In genomic region chr6:5264793-5265192, GRCm38 (mm10) we compare ENCODE assay signal across 26 mouse cellular contexts. TPM values are rescaled to one million over a fixed set of nuclear protein-coding genes. Genes with fewer than 3 reads are reported as not detected.
A peak's percentile ranks its signal among the peaks of the same experiment; 100 is the strongest.
DNase-seq lines count a peak whose midpoint lies in the region; ATAC-seq and TF ChIP-seq lines count a peak whose summit lies in the region.
"Had no signal": no experiment of that assay in that cellular context is flagged by ENCODE, and none has a peak within 500 bp of the region (broad histone marks: within the 10 kb centered on the region; RNA-seq: fewer than 3 reads in every experiment).

No protein-coding gene starts in this region.

- no peak for ATAC-seq in liver, embryonic 15.5 days (ENCODE audit: insufficient read depth)
- ATAC-seq in liver, postnatal 0 days: no peak
- ATAC-seq: activated CD4-positive, CD25-positive, alpha-beta regulatory T cell, adult 4 months; forebrain, embryonic 14.5 days; forebrain, embryonic 16.5 days; Patski had no signal

- H3K27me3 ChIP-seq in liver, embryonic 15.5 days: no peaks in the 10 kb centered on the region
- H3K27me3 ChIP-seq in liver, postnatal 0 days (ENCODE audit: insufficient read depth, low read length): no peaks in the 10 kb centered on the region
- no peaks in the 10 kb centered on the region for H3K27me3 ChIP-seq in splenic B cell, adult 2 months (ENCODE audit: control insufficient read depth, insufficient read depth, low read length, poor library complexity, severe bottlenecking)
- H3K27me3 ChIP-seq: embryonic facial prominence, embryonic 13.5 days; embryonic facial prominence, embryonic 15.5 days; forebrain, embryonic 12.5 days; Patski had no signal

- H3K4me3 ChIP-seq in liver, embryonic 15.5 days (replicated peaks): no peak overlapping the region
- no peak overlapping the region for H3K4me3 ChIP-seq in liver, postnatal 0 days (ENCODE audit: low read depth, low read length)
- H3K4me3 ChIP-seq: embryonic facial prominence, embryonic 13.5 days; embryonic facial prominence, embryonic 15.5 days; erythroblast, embryonic 14.5 days; forebrain, embryonic 10.5 days; forebrain, embryonic 12.5 days had no signal

- peaks cover 71% of the 10 kb centered on the region for H3K36me3 ChIP-seq in liver, embryonic 15.5 days (replicated peaks)
- H3K36me3 ChIP-seq in liver, postnatal 0 days (replicated peaks; ENCODE audit: insufficient read depth, low read length): peaks cover 55% of the 10 kb centered on the region
- H3K36me3 ChIP-seq in splenic B cell, adult 2 months (ENCODE audit: control insufficient read depth, insufficient read depth, low read length, poor library complexity, severe bottlenecking): peaks cover 7% of the 10 kb centered on the region
- H3K36me3 ChIP-seq: embryonic facial prominence, embryonic 13.5 days; embryonic facial prominence, embryonic 15.5 days had no signal

- no peak for TF ChIP-seq CTCF in liver, postnatal 0 days (IDR thresholded peaks at IDR 0.05; ENCODE audit: low read depth)

- no peak overlapping the region for H3K9ac ChIP-seq in liver, embryonic 15.5 days
- no peak overlapping the region for H3K9ac ChIP-seq in liver, postnatal 0 days (replicated peaks)
- H3K9ac ChIP-seq: embryonic facial prominence, embryonic 13.5 days; embryonic facial prominence, embryonic 15.5 days; forebrain, embryonic 12.5 days had no signal

- H3K27ac ChIP-seq in liver, embryonic 15.5 days (replicated peaks): peak overlapping the region; percentile 31; the same call in 1 of the 2 replicates
- no peak overlapping the region for H3K27ac ChIP-seq in liver, postnatal 0 days (ENCODE audit: low read depth)
- H3K27ac ChIP-seq: embryonic facial prominence, embryonic 13.5 days; embryonic facial prominence, embryonic 15.5 days; forebrain, embryonic 10.5 days; forebrain, embryonic 12.5 days had no signal

- 89% methylated on average over 8 of the region's 8 CpGs for WGBS in liver, embryonic 15.5 days (ENCODE audit: insufficient replicate concordance)
- WGBS in liver, postnatal 0 days (ENCODE audit: insufficient replicate concordance): 76% methylated on average over 8 of the region's 8 CpGs

- H3K4me1 ChIP-seq in liver, embryonic 15.5 days (replicated peaks): peaks cover 11% of the 10 kb centered on the region
- H3K4me1 ChIP-seq in liver, postnatal 0 days (ENCODE audit: insufficient read depth): peaks cover 7% of the 10 kb centered on the region
- H3K4me1 ChIP-seq: embryonic facial prominence, embryonic 13.5 days; embryonic facial prominence, embryonic 15.5 days; forebrain, embryonic 10.5 days had no signal

- H3K9me3 ChIP-seq in liver, embryonic 15.5 days (replicated peaks): no peaks in the 10 kb centered on the region
- H3K9me3 ChIP-seq in liver, postnatal 0 days (ENCODE audit: low read length): no peaks in the 10 kb centered on the region
- H3K9me3 ChIP-seq: embryonic facial prominence, embryonic 13.5 days; embryonic facial prominence, embryonic 15.5 days; forebrain, embryonic 10.5 days; forebrain, embryonic 12.5 days; G1E had no signal

- H3K4me2 ChIP-seq in liver, embryonic 15.5 days: no peak overlapping the region
- no peak overlapping the region for H3K4me2 ChIP-seq in liver, postnatal 0 days (ENCODE audit: low read depth, low read length)
- H3K4me2 ChIP-seq: embryonic facial prominence, embryonic 13.5 days; embryonic facial prominence, embryonic 15.5 days; forebrain, embryonic 12.5 days had no signal

- no peak for TF ChIP-seq EP300 in liver, postnatal 0 days (IDR thresholded peaks at IDR 0.05; ENCODE audit: low read depth)

- no peak for DNase-seq in liver, postnatal 0 days
- DNase-seq in A20 (ENCODE audit: low read depth, low spot score): peak; percentile 51
- DNase-seq in B cell, adult 2 months: peak; percentile 11 to 24
- peak; percentile 32 for DNase-seq in splenic B cell, adult 2 months (ENCODE audit: low read depth, low spot score)
- DNase-seq in layer of hippocampus, postnatal 14 days (ENCODE audit: low spot score in 2 of 2): no peak
- DNase-seq in cerebellum, adult 8-10 months: no peak
- DNase-seq: adrenal gland, adult 8-10 months; adrenal gland, postnatal 14 days; adrenal gland, postnatal 36 days; cerebellum, adult 11-12 months; cerebellum, adult 2 months; cerebellum, adult 9-11 months; cerebellum, postnatal 14 days; cerebellum, postnatal 36 days; embryo, embryonic 11 days had no signal

RNA-seq across cellular contexts. Expression of gene Pon3, which starts 8.7 kb away (rescaled TPM):
- 20.6 and 23.0 TPM in 2 replicates for polyA plus RNA-seq in liver, embryonic 15.5 days (2015; fragmentation: Nextera tagmentation; extraction: Ambion mirVana)
- polyA plus RNA-seq in liver, postnatal 0 days (2015; fragmentation: Nextera tagmentation; extraction: Ambion mirVana): 43.3 and 44.4 TPM in 2 replicates
- 1 to 10 TPM; 1.1 to 4.5 TPM for total RNA-seq in layer of hippocampus, postnatal 14 days (2021)

RNA-seq across cellular contexts. Expression of gene Pon2, which starts 33.5 kb away (rescaled TPM):
- polyA plus RNA-seq in liver, embryonic 15.5 days (2015; fragmentation: Nextera tagmentation; extraction: Ambion mirVana): 48.2 and 52.1 TPM in 2 replicates
- 32.5 and 34.3 TPM in 2 replicates for polyA plus RNA-seq in liver, postnatal 0 days (2015; fragmentation: Nextera tagmentation; extraction: Ambion mirVana)
- total RNA-seq in layer of hippocampus, postnatal 14 days (2021): 10 to 100 TPM; 25.0 to 25.4 TPM

Comparison
In these comparisons a context has a peak if more than half of its experiments do, and no peak if none do; other contexts are left out.
1. DNase-seq: peak in A20 (single experiment), B cell, adult 2 months (2 of 2) and splenic B cell, adult 2 months (single experiment); none in liver, postnatal 0 days (single experiment), layer of hippocampus, postnatal 14 days (0 of 2) and cerebellum, adult 8-10 months (single experiment).